Mouse (Mus musculus): ENCODE measurements around the gene Vars2.

- no peak for TF ChIP-seq CTCF (IDR thresholded peaks at IDR 0.05; ENCODE audit: low read depth)
- no peak for TF ChIP-seq EP300 (IDR thresholded peaks at IDR 0.05; ENCODE audit: low read depth)
Observed at GRCm38 (mm10) chr17:35617127-35617526, 50.3 kb downstream of the Vars2 start.
